Mouse (Mus musculus) kidney, postnatal 25 days (tissue): ENCODE measurements around the gene Prune1.

Experiments
- DNase-seq, 2 experiments: peaks; one replicate each; pipeline ENCODE4 v3.0.0; 2021; ENCODE audit warnings: mixed read lengths in 2 of 2

The Prune1 gene

DNA sequence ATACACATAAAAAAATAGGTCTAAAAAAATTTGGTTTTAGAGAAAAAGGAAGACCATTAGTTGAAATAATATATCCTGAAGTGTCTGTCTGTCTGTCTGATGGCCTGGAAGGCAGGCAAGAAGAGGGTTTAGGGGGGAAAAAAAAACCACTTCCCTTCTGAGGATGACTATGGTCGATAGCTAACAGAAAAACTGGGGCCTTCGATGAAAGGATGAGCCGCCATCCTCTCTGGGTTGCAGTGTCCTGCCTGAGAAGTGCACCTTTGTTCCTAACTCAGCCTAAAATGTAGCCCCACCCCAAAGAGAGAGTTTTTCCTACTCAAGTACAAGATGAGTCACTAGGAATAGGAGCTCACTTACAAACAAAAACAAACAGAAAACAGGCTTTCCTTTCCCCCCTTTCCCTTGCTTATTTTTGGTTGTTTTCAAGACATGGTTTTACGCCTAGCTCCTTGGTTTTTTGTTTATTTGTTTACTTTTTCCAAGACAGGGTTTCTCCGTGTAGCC is 5.4 kb downstream of the Prune1 start:
- no peak for DNase-seq

DNA sequence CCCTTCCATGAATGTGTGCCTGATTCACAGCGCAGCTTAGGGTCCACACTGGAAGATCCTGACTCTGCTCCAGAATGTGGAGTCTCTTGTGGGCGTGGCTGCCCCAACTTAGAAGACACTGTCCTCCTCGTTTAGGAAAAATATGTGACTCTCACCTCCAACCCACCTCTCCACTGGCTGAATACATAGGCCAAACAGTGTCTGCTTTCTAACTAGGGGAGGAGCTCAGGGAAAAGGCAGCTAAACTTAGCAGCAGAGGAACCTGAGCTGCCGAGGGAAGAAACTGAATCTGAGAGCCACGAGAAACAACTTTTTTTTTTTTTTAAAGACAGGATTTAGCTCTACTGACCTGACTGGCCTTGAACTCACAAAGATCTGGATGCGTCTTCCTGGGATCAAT is 6.7 kb downstream of the Prune1 start:
- no peak for DNase-seq

DNA sequence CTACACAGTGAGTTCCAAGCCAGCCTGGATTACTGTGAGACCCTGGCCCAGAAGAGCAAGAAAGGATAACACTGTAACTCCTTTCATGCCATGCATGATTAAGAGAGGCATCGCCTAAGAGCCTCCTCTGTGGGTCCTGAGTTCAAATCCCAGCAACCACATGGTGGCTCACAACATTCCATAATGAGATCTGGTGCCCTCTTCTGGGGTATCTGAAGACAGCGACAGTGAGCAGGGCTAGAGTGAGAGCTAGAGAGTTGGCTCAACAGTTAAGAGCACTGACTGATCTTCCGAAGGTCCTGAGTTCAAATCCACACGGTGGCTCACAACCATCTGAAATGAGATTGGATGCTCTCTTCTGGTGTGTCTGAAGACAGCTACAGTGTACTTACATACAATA is 7.4 kb downstream of the Prune1 start:
- peak in 1 of 2 experiments; percentile 28 for DNase-seq

DNA sequence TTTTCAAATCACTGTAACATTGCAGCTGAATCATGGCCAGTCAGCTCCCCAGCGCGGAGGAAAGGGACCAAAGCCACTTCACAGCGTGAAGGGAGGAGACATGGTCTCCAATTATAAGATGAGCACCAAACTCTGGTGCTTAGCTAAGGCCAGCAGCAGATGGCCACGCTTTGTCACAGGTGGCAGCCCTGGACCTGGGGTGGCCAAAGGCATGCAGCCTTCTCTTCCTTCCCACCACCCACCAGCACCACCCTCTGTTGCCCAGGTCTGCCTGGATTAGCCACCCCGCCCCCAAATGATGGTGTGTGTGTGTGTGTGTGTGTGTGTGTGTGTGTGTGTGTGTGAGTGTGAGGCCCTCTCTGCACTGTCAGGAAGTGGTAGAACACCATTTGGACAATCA is 8.4 kb downstream of the Prune1 start:
- peak in 1 of 2 experiments; percentile 30 for DNase-seq

DNA sequence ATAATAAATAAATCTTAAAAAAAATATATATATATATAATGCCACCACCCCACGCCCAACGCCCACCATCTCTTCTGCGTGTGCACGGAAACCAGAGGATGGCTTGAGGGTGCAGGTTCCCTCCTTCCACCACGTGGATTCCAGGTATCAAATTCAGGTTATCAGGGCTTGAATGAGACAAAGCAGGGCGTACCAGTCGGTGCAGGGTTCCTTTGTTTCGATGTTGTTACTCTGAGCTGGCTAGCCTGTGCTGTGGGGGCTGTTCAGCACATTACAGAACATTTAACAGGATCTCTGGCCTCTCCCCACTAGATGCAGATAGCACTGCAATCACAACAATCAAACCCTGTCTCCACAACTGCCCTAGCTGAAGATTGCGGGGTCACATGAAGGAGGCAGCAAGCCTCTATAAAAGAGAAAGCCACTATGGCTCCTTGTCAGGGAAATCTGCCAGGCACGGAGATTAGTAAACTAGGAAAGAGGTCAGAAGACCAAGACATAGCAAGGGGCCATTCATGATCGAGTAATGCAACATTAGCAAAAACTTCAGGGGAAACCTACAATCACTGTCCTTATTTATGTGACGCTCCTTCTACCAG is 11.0 kb downstream of the Prune1 start:
- DNase-seq = peak; percentile 28 to 33

DNA sequence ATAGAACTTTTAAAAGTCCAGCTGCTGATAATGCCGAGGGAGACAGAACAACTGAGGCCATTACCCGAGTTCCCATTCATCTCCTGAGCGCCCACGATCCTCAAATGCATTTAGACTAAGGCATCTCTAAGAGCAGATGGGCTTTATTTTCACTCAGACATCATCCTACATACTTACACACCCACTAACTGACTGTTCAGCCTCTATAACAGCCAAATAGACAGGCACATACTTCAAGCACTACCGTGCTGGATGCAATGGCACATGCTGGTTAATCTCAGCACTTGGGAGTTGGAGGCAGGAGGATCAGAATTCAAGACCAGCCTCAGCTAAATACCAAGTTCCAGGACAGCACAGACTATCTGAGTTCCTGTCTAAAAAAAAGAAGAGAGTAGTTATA is 12.1 kb downstream of the Prune1 start:
- DNase-seq = no peak

DNA sequence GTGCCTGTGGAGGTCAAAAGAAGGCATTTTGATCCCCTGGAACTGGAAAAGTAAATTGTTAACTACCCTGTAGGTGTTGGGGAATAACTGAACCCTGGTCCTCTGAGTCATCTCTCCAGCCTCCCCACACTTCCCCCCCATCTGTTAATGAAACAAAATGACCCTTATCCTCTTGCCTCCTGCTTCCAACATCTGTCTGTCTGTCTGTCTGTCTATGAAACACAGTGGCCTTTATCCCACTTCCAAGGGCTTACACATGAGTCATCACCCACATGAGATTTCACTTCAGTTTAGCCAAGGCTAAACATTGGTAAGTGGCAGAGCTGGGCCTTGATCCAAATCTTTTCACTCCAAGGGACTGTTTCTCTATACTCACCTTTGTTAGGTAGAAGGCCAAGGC is 14.0 kb downstream of the Prune1 start:
- peak; percentile 43 to 67 for DNase-seq

DNA sequence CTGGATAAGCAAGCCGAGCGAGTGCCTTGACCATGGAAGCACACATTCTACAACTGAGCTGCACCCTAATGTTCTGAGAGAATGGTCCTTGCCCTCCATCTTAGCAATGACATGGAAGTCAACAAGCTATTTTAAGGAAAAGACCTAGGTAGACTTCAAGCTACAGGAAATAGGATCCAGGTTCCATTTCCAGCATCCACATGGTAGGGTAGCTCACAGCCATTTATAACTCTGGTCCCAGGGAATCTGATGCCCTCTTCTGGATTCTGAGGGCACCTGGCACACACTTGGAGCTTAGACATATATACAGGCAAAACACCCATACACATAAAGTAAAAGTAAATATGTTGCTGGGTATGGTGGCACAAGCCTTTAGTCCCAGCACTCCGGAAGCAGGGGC is 15.8 kb downstream of the Prune1 start:
- DNase-seq = no peak

DNA sequence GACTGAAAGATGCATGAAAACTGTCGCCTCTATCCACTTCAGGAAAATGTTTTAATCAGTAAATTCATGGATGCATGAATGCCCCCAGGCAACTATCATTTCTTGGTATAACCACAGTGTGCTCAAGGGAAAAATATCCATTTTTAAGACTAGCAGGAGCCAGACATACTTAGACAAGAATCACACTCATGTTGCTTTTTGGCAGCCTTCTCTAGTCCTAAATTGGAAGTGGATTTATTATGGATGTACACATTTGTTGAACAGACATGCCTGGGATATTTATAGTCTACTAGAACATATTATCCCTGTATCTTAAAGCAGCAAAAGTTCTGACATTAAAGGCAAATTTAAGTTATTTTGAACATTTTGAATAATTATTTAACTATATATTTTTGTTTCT is 17.2 kb downstream of the Prune1 start:
- DNase-seq = no peak

DNA sequence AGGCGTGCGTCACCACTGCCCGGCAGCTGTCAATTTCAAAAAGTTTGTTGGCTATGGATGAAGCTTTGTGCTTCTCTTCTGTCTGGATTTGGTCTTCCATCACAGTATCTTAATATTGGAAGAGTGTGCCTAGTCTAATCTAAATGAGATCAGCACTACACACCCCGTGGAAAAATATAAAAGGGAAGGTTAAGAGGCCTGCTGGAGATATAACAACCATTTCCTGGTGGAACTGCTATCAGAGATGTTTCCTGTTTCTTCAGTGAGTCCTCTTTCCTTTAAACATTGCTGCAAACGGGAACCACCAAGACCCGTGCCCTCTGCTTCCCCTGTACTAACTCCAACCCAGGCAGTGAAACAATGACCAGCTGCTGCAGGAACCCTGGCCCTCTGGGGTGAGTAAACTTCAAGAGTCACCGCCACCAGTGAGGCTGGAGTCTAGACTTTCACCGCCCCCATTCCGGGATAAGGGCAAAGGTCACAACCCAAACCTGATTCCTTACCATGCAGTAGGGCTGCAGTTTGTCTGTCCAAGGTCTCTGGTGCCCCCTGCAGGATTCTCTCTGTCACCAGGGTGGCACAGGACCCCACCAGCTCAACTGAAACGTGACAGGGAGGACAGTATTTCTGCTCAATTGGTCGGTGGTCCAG is 18.7 kb downstream of the Prune1 start:
- DNase-seq = peak; percentile 93 to 94

DNA sequence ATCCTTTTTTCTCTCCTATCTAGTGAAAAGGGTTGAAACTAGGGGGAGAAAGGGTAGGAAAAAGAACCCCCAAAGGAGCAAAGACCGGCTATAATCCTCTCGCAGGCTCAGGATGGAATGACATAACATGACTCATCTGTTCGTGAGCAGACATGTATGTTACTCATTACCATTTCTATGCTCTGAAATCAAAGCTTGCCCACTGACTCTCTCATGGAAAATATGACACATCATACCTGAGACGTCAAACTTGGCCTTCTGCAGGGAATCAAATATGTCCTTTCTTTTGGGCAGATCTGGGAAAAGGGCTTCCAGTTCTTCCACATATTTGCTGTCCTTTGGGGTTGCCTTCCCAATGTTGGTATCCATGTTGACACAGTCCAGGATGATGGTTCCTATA is 19.9 kb downstream of the Prune1 start:
- no peak for DNase-seq

DNA sequence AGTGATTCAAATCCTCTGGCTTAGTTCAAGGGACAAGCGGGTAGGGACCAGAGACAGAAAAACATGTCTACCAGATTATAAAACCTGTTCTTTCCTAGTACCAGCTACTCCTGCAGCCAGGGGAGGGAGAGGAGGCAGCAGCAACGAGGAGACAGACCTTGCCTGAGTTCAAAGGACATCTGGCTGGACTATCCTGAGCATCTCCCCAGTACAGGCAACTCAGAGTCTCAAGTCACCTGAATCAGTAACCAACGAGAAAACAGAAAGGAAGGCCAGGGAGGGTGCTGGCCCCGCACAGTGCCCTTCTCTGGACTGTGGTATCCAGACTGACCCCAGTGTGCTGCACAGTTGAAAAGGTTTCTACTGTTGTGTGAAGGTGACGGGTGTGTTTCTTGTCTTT is 24.9 kb downstream of the Prune1 start:
- peak; percentile 28 to 74 for DNase-seq

DNA sequence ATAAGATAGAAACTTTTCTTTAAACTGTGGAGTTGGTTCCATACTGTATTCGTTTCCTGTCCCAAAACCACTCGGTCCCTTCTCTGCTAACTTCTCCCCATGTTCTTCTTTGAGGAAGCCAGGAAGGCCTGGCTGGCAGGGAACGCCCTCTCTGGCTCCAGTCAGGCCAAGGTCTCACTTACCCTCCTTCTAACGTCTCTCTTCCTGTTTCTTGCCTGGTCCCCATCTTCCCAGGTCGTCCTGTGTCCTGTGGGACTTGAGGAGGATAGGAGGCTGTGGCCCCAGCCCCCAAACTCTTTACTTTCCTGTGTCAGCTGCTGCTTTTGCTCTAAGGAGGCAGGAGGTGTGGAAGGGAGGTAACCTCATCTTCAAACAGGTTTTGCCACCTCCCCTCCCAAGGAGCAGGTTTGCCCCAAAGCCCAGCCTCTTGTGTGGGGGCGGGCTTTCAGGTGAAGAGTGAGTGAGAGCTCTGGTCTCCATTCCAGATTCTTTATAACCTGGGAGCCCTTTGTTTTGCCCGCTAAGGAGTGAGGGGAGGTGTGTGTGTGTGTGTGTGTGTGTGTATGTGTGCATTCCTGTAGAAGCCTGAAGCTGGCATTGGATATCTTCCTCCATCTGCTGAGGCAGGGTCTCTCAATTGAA is 31.0 kb downstream of the Prune1 start, which contains the start of gene Bnipl:
Bnipl (minus strand) TSS at position 411 of the 642 bp plus-strand sequence.
- no peak for DNase-seq

DNA sequence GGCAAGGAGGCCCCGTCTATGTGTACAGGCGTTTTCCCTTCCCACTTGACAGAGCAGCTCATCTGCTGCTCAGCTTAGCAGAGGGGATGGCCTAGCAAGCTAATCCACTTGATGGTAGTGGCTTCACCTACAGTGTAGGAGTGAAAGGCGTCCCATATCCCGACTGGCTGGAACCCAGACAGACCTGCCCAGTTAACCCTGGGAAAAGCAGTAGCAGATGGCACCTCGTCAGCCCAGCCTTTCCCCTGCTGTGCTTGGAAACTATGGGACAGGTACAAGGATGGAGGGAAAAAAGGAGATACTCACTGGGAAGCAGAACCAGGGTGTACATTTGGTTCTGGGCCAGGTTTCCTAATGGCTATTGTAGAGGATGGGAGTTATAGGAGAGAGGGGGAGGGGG is 31.5 kb downstream of the Prune1 start:
- no peak for DNase-seq

DNA sequence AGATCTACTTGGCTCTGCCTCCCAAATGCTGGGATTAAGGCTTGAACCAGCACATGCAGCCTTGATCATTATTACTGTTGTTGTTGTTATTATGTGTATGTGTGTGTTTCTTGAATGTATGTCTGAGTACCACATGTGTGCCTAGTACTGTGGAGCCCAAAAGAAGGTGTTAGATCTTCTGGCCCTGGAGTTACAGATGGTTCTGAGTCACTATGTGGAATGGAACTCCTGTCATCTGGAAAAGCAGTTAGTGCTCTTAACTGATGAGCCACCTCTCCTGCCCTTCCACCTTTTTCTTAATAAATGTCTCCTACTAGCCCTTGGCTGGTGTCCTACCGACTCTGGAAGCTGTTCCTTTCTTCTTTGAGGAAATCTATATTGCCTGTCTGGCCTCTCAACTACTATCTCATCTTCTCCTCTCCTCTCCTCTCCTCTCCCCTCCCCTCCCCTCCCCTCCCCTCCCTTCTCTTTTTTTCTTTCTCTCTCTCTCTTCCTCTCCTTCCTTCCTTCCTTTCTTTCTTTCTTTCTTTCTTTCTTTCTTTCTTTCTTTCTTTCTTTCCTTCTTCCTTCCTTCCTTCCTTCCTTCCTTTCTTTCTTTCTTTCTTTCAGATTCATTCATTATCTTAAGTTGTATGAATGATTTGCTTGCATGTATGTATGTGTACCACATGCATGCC is 34.1 kb downstream of the Prune1 start:
- DNase-seq = no peak

DNA sequence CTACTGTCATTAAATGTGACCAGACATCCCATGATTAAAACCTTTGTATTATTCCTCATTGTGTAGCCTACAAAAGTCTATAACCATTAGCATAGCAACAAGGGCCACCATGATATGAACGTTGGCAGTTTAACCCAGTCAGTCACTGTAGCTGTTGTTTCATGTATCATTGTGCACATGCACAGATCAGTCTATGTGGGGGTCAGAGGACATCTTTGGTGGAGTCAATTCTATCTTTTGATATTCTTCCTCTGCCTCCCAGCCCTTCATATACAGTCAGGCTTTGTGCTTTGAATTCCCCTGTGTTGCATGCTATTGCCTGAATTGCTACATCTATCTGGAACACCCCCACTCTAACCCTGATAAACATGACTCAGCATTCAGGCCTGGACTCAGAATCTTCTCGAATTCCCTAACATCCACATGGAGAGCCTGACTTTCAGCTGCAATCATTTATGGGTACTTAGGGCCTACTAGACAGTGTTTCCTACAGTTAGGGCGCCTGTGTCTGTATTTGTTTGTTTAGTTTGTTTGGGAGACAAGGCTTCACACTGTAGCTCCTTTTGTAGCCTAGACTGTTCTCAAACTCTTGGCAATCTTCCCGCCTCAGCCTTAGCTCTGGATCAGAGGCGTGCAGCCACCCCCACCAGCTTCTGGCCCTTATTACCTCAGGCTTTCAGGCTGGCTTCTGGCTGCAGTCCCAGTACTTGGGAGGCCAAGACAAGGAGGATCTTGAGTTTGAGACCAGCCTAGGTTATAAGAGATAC is 35.2 kb downstream of the Prune1 start:
- DNase-seq = peak; percentile 58 to 71

DNA sequence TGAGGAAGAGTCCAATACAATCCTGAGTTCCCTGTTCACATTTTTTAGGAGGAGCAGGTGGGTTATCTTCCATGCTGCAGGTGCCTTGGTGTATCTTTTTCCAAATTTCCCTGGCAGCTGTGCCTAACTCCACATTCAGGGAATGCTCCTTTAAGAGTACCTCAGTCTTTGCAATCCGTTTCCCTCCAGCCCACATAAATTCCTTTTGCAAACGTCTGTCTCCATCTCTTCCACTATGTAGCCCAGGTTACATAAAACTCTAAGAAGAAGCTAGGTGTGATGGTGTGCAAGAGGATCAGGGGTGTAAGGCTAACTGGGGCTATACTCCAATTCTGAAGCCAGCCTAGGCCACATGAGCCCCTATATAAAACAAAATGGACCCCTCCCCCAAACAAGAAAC is 38.8 kb downstream of the Prune1 start:
- no peak for DNase-seq

DNA sequence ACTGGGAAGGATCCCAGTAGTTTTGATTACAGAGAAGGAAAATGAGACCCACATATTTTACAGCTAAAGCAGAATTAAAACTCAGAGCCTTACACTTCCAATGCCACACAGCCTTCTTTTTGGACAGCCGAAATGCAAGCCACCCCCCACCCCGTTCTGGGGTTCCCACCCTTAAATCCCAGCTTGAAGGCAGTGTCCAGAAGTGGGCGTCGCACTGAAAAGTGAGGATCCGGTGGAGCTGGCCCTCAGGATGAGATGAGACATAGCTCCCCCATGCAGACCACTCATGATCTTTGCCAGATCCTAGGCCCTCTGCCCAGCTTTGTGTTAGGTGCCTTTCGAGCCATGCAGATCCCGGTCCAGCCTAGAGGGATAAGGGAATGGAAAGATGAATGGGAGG is 40.4 kb downstream of the Prune1 start, which contains the start of gene Gm128:
Gm128 (minus strand) TSS at position 101 of the 400 bp plus-strand sequence.
- DNase-seq = no peak

DNA sequence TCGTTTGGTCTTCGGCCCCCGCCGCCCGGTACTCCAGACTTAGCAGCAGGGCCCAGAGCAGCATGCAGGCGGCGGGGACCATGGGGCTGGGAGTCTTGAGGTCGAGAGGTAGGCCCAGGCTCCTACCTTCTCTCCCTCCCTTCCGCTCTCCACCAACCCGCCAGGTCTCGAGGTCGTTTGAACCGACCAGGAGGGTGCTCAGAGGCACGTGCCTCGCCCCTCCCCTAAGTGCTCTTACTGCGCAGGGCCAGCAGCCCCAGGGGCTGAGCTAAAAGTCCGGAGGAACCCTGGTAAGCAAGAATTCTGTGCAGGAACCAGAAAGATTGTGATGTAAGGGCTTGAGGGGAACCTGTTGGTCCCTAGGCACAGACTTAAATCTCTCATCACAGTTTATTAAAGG is 41.0 kb downstream of the Prune1 start:
- peak in 1 of 2 experiments; percentile 57 for DNase-seq

DNA sequence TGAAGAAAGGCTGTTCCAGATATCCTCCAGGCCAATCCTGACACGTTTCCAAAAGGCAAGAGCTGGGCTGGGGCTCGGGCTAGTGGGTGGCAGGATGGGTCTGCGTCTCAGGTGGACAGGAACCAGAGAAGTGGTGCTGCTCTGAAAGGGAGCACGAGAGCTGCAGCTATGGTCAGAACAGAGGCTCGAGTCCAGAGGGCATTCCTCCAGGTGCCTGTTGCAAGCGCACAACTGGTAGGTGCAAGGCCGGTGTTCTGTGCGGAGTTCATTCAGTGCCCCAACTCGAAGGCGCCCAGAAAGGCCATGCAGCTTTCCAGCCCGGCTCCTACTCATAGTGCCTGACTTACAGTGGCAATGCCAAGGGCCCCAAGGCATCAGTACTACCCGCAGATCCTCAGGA is 41.9 kb downstream of the Prune1 start:
- DNase-seq = peak; percentile 29 to 41

DNA sequence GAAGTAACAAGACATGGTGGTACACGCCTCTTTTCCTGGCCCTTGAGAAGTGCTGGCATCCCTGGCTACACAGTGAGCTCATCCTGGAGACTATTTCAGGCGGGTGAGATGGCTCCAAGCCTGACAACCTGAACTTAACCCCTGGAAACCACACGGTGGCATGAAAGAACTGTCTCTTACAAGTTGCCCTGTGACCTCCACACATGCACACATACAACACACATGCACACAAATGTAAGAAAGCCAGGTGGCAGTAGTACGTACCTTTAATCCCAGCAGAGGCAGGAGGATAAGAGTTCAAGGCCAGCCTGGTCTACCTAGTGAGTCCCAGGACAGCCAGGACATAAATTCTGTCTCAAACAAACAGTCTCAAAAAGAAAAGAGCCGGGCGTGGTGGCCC is 42.9 kb downstream of the Prune1 start:
- no peak for DNase-seq

DNA sequence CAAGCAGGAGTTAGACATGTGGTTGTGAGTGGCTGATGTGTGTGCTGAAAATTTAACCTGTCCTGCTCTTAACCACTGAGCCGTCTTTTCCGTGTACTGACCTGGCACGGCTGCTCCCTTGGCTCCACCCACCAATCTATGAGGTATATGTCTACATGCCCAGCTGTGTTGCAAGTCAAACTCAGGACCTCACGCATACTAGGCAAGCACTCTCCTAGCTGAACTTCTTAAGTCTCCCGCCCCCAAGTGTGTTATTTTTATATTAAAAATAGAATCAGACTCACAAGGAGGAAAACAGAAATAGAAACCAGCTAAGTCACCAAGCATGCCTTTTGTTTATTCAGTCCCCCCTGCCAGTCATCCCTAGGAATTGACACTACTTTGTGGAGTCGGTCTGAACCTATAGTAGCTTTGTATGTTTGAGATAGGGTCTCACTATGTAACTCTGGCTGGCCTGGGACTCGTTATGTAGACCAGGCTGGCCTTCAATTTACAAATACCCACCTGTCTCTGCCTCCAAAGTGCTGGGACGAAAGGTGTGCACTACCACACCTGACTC is 44.3 kb downstream of the Prune1 start:
- no peak for DNase-seq
